Mouse (Mus musculus) adipocyte (in vitro differentiated cells): Measurements from ENCODE around the gene Uqcrh.

Experiments used
- DNase-seq: peaks from one replicate; pipeline ENCODE4 v3.0.0-alpha.2; 2016; ENCODE audit warnings: low spot score

Gene Uqcrh

DNA sequence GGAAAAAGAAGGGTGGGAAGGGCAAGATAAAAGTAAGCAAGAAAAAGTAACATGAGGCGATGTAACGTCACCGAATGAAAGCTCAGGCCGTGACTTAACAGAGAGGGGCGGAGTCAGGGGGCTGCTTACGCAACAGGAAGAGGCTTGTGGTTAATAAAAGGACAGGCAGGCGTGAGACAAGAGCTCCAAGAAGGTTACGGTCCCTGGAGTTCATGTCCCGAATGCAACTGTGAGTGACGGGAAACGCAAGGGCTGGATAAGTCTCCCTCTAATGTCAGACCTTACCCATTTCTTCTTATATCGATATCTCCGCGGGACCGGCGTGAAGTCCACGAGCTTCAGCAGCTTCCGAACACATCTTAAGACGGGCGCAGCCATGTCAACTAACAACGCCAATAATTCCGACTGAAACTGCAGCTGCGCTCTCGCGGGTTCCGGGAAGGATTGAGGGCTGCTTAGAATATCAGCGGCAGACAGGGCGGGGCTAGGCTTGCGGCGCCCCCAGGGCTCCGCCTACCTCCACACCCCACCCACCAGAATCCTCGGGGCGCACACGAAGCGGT, 21.4 kb downstream of the Uqcrh start, which contains the start of gene Nsun4:
Gene Nsun4, minus strand, starts transcription at position 478 of the 563 bp plus-strand sequence.
- DNase-seq: peak; percentile 94

DNA sequence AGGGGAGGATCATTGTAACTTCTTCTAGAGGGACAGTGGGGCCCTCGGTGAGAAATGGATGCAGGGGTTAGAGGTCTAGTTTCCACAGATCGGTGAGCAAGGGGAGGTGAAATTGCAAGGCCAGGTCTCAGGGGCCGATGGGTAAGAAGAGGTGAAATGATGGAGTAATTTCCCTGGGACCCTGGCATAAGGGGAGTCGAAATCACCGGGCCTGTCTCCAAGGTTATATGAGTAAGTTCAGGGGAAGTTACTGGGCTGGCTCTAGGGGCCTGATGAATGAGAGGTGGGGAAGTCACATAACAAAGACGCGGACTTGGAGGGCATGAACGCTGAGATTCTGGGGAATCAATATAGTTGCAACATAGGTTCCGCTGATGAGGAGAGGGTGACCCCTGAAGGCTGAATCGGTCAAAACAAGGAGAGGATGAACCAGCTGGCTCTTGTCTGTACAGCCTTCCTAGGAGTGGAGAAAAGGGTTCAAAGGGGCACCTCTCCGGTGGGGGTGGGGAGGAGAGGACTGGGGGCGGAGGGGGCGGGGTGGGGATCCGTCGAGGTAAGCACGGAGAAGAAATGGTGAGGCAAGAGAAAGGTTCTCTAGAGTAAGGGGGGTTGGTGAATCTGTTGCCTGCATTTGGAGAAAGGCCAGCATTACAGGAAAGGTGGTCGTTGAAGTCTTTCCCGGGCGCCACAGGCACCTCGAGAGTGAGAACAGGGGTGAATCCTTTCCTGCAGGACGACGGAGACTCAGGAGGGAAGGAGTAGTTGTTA, 22.2 kb downstream of the Uqcrh start:
- DNase-seq: peak; percentile 33

DNA sequence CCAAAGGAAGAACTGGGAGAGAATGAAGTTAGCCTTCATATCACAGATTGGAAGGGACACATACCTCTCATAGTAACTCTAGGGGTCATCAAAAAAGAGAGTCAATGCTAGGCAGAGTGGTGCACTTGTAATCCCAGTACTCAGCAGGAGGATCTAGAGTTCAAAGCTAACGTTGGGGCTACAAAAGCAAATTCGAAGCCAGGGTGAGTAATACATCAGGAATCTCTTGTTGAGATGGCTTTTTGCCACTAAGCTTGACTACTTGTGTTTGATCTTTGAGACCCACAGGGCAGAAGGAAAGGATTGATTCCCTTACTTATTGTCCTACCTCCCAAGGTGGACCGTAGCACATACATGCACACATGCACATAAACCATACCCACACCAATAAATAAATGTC, 25.7 kb downstream of the Uqcrh start:
- DNase-seq: no peak

DNA sequence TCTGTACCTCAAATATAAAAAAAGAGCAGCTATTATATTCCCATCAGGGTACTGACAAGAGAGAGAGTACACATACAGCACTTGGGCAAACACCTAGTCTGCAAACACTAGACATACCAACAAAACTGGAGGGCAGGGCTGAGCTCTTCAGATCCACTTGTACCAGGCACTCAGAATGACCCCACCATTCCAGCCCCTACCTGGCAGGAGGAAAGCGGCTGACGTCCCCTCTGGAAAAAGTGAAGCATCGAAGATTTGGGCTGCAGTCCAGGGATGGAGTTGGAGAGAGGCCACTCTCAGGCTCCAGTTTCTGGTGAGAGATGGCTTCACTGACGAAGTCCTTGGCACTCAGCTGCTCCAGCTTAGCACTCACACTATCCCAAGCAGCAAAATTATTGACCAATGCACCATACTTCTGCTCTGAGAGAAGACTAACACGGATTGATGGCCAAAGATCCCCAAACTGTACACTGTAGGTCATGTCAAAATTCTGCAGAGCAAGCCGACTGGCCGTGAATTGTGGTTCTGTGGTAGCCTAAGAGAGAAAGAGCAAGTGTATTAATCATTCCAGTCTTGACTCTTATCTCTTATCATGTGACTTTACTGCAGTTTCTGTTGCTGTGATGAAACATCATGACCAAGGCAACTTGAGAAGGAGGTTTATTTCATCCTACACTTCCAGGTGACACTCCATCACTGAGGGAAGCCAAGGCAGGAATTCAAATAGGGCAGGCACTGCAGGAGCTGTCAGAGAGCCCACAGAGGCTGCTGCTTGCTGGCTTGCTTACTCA, 26.5 kb downstream of the Uqcrh start:
- no peak for DNase-seq

DNA sequence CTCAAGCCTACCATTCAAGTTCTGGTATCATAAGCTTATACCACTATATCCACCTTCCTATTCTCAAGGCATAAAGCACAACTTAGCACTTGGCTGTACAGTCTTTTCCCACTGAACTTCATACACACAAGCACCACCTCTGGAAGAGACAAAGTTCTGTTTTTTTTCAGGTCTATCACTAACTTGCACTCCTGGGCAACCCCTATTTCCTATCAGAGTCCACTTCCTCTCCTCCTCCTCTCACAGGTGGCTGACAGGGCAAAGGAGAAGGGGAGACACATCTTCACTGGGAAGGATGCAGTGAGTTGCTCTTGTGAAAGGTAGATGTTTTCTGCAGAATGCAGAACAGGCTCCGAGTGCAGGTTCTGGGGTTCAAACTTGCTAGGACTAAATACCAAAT, 27.2 kb downstream of the Uqcrh start:
- no peak for DNase-seq

DNA sequence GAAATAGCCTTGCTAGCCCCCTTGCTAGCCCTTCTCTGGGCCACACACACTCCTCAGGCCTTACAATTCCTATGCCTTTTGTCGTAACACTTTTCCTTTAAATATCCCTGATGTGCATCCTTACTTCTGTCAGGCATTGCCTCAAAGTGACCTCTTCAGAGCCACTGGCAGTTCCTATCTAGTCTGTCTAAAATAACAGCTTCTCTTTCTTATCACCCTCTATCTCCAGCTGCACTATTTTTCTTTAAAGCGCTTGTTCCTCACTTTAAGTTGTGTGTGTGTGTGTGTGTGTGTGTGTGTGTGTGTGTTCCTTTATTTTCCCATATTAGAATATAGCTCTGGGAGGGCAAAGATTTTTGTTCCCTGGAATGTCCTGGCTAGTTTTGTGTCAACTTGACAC, 28.3 kb downstream of the Uqcrh start:
- DNase-seq: no peak

DNA sequence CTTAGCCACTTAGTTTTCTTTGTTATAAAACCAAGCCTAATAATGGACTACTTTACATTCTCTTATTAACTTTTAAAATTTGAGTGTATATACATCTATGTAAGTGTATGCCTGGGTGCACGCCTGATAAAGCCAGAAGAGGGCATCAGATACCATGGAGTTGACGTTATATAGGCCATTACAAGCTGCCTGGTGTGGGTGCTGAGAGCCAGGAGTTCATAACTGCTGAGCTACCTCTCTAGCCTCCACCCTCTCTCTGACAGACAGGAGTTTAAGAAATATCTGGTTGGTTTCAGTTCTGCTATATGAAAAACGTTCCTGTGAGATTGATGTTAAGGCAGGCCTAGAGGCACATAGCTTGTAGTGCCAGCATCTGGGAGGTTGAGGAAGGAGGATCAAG, 32.7 kb downstream of the Uqcrh start:
- no peak for DNase-seq

DNA sequence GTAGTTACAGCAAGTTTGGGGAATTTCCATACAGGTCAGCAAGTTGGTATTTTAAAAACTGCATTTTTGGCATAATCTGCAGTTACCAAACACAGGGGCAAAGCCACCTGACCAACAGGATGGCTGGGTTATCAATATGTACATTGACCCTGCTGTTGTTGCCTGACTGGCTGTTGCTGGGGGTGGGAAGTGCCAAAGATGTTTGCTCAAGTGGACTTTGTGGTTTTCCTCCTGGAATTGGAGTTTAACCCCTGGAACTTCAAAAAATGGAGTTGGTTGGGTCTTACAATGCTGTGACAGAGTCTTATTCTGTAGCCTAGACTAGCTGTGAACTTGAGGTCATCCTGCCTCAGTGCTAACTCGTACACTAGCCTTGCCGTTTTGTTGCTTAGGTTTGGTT, 34.4 kb downstream of the Uqcrh start:
- DNase-seq: no peak

DNA sequence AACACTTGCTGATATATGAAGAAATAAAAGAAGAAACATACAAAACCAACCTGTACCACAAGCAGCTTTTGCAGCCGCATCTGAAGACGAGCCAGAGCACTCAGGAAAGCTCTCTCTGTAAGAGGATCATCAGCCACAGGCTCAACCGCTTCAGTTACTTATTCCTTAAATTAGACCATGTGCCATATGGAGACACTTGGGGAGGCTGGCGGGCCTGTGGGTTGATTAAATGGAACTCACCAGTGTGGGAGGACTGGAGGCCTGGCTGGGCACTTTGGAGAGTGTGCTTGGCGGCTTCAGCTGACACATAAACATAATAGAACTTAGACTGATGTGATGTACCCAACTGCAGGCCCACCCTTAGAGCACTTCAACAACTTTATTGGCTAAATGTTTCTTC, 41.5 kb downstream of the Uqcrh start:
- no peak for DNase-seq

DNA sequence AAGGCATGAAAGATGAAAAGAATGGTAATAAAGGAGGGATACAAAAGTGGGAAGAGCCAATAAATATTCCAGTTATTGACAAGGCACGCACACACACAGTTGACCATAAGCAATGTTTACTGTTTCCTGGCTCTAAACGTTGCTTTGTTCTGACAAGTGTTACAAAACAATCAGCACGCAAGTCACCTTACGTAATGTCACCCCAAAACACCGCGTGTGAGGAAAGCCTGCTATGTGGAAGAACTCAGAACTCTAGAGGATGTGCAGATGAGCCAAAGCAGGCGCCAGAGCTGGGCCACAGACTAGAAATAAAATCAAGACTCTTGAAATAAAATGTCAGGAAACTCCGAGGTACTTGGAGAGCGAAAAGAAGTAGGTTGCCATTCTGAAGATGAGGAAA, 42.0 kb downstream of the Uqcrh start:
- DNase-seq: no peak

DNA sequence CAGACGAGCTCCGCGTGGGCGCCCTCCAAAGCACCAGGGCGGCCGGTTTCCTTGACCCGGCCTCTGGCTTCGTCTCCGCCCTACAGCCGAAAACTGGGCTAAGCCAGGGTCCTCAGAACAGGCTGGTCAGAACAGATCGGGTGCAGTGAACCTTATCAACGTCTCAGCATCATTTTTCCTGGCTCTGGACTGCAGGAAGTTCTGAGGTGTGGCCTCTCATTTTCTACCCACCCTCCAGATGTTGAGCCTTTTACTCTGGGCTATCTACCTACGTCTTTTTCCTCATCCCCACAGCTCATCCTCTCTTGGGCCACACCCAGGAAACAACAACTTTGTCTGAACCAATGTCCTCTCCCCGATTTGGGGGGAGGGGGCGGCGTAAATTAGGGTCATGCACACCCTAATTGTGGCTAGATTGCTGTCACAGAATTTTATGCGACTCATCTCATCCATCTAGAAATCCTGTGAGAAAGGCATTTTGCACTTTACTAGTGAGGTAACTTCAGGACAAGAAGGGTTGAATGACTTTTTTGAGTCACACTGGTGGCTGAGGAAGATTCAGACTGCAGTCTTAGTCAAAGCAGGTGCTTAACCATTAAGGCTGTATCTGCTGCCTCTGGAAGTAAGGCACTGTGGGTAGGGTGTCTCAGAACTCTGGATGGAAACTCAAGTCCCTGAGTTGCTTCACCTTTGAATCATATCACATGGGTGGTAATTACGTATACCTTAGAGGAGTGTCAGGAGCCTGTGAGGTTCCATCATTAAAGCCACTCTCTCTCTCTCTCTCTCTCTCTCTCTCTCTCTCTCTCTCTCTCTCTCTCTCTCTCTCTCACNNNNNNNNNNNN, 56.7 kb downstream of the Uqcrh start, which contains the start of gene Faah:
Gene Faah, minus strand, starts transcription at position 25 of the 845 bp plus-strand sequence.
- no peak for DNase-seq

DNA sequence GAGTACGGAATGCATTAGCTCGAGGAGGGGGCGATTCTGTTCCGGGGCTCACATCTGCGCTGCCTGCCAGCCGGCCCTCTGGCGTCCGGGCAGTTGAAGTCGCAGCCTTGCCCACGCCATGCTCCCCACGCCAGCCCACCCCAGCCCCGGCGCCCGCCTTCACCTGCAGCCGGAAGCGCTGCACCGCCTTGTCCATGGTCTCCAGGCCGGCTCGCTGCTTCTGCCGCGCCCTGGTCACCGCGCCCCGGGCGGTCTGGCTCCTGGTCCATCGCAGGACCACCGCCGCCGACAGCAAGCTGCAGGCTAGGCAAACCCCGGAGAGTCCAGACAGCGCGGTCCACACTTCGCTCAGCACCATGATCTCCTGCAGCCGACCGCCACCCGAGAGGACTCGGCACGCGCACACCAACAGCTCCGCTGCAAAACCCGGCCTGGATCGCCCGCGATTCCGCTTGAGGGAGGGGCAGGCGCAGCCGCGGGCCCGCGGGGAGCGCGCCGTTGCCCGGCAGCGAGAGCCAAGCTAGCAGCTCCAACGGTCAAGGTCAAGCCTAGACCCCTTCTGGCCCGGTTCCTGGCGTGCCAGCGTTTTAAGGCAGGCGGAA, 57.5 kb downstream of the Uqcrh start:
- DNase-seq: no peak
